Mouse (Mus musculus): ENCODE measurements at regions not wholly inside any gene's neighbourhood (a gene's known extent, or its start where the extent isn't known, plus 50 kb on each side); places are given as distances from the start of the nearest gene placed in this dataset.

DNA sequence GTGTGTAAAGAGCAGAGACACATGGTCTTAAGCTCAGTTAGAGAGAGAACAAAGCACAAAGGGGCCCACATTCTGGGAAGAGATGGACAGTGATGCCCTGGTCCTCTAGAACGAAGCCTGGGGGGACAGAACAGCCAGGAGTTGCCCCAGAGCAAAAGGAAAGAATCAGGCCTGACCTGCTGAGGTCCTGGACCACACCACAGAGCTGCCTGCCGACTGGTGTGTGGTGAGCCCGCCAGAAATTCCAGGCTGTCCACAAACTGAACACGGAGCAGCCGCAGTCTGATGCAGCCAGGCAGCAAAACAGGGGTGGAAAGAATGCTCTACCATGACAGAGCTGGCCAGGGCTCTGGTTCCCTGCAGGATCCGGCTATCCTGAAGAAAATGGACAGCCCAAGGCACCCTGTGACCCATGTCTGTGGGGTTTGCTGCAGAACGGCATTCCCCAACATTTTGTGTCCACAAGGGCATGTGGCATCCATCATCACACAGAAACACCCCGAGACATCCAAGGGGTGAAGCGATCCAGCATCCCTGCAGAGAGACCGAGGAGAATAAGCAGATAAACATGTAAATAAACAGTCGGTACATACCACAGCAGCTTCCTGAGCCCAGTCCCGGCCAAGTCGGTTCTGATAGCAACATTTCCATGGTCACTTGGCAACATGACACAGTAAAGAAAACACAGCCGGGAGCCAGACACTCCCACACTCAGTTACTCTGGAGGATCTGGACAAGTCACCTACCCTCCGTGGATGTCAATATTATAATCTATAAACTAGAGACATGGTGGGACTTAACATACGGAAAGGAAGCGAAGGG is 65.3 kb upstream of the Pomp start:
- Histone ChIP-seq H3K4me3 (ENCODE audit: insufficient read depth, low read length) (no peak overlapping the region), H3K4me1 (ENCODE audit: control insufficient read depth, insufficient read depth, low read length) (peaks cover 9% of the 10 kb centered on the region), H3K27ac (ENCODE audit: insufficient read depth, low read length) (no peak overlapping the region)
- TF ChIP-seq CTCF (IDR thresholded peaks at IDR 0.05; ENCODE audit: borderline replicate concordance, insufficient read depth, low read length) (no peak), POLR2A (IDR thresholded peaks at IDR 0.05; ENCODE audit: low read depth, low read length) (no peak)

DNA sequence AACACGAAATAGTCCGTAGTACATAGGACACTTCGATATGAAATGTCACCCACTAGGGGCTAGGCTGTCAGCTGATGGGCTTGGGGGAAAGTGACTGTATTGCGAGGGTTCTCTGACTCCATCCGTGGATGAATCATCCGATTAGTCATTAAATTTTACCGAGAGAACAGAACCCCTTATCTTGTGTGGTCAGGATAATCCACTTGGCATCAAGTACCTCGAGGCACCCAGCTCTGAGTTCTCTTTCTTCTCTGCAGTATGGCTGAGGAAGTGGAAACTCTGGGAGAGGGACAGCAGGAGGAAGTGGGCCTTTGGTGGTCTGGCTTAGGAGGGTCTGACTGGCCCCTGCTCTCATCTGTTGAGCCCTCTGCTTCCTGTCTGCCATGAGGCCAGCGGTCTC is 67.2 kb upstream of the Pomp start:
- no peak overlapping the region for H3K4me3 ChIP-seq (ENCODE audit: insufficient read depth, low read length)
- H3K4me1 ChIP-seq (ENCODE audit: control insufficient read depth, insufficient read depth, low read length), result peaks cover 21% of the 10 kb centered on the region
- no peak overlapping the region for H3K27ac ChIP-seq (ENCODE audit: insufficient read depth, low read length)
- no peak for TF ChIP-seq CTCF (IDR thresholded peaks at IDR 0.05; ENCODE audit: borderline replicate concordance, insufficient read depth, low read length)
- no peak for TF ChIP-seq POLR2A (IDR thresholded peaks at IDR 0.05; ENCODE audit: low read depth, low read length)

DNA sequence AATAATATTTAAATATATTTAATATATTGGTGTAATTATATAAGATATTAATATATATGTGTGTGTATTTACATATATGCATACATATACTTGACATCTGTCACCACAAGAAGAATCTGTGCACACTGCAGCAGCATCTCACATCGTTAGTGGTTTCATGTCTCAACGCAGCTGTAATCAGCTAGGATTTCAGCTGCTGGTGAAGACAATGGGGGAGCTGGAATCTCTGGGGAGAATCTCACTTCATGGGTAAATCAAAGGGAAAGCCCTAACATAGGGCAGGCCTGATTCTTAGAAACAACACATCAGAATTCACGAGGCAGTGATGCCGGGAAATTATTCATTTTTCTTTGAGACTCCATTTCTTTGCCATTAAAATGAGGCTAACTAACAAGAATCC is 66.8 kb upstream of the Flt1 start:
- peak overlapping the region; percentile 42; the same call in 1 of the 2 replicates for H3K27ac ChIP-seq (ENCODE audit: insufficient read depth, low read length)
- H3K4me1 ChIP-seq (ENCODE audit: control insufficient read depth, insufficient read depth, low read length), result peaks cover 21% of the 10 kb centered on the region
- H3K4me3 ChIP-seq (ENCODE audit: insufficient read depth, low read length), result no peak overlapping the region
- TF ChIP-seq CTCF (IDR thresholded peaks at IDR 0.05; ENCODE audit: borderline replicate concordance, insufficient read depth, low read length), result no peak

DNA sequence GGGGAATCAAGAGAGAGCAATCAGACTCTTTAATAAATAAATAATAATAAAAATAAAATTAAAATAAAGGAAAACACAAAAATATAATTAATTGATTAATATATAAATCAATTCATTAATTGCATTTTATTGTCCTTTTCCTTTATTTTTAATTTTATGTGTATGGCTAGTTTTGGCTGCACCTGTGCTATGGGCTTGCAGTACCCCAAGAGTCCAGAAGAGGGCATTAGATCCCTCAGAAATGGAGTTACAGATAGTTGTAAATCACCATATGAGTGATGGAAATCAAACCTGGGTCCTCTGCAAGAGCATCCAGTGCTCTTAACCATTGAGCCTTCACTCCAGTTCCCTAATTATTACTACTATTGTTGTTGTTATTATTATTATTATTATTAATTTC is 65.3 kb upstream of the Flt1 start:
- Histone ChIP-seq H3K4me3 (ENCODE audit: insufficient read depth, low read length) (no peak overlapping the region), H3K4me1 (ENCODE audit: control insufficient read depth, insufficient read depth, low read length) (peaks cover 30% of the 10 kb centered on the region), H3K27ac (ENCODE audit: insufficient read depth, low read length) (no peak overlapping the region)
- no peak for TF ChIP-seq POLR2A (IDR thresholded peaks at IDR 0.05; ENCODE audit: low read depth, low read length)
- no peak for TF ChIP-seq CTCF (IDR thresholded peaks at IDR 0.05; ENCODE audit: borderline replicate concordance, insufficient read depth, low read length)

DNA sequence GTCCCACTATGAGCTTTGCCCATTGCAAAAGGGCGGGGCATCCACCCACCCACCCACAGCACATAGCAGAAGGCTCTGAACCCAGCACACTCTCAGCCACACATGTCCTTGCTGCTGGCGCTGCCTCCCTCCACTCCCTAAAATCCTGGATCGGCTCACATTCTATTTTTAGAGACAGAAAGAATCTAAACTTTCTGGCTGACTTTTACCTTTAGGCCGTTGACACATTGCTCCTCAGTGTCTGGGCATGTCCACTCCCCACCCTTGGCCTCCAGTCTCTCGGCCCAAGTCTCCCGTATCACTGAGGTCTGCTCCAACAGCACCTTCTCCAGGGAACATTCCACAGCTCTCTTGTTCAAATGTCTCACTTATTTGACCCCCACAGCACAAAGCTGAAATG is 62.7 kb upstream of the Flt1 start:
- TF ChIP-seq CTCF (IDR thresholded peaks at IDR 0.05; ENCODE audit: borderline replicate concordance, insufficient read depth, low read length), result no peak
- no peak for TF ChIP-seq POLR2A (IDR thresholded peaks at IDR 0.05; ENCODE audit: low read depth, low read length)
- Histone ChIP-seq H3K27ac (ENCODE audit: insufficient read depth, low read length) (peak overlapping the region; percentile 75), H3K4me1 (ENCODE audit: control insufficient read depth, insufficient read depth, low read length) (peaks cover 24% of the 10 kb centered on the region), H3K4me3 (ENCODE audit: insufficient read depth, low read length) (no peak overlapping the region)

DNA sequence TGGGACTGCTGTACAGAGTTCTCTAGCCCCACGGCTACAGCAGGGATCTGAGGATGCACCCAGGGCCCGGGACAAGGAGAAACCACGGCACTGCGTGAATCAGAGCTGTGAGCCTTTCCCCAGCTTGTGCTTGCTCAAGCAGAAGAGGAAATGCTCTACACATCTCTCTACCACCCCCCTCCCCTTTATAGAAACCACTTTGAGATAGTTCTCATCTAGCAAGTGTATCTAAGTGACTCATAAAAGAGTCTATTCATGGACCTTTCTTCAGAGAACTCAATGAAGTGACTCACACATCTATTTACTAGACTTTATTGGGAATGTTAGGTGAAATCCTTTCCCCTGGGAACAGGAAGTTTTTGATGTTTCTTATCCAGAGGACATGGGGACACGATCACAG is 61.0 kb upstream of the Flt1 start:
- Histone ChIP-seq H3K27ac (ENCODE audit: insufficient read depth, low read length) (peak overlapping the region; percentile 51), H3K4me3 (ENCODE audit: insufficient read depth, low read length) (no peak overlapping the region), H3K4me1 (ENCODE audit: control insufficient read depth, insufficient read depth, low read length) (peaks cover 23% of the 10 kb centered on the region)
- no peak for TF ChIP-seq POLR2A (IDR thresholded peaks at IDR 0.05; ENCODE audit: low read depth, low read length)
- no peak for TF ChIP-seq CTCF (IDR thresholded peaks at IDR 0.05; ENCODE audit: borderline replicate concordance, insufficient read depth, low read length)

DNA sequence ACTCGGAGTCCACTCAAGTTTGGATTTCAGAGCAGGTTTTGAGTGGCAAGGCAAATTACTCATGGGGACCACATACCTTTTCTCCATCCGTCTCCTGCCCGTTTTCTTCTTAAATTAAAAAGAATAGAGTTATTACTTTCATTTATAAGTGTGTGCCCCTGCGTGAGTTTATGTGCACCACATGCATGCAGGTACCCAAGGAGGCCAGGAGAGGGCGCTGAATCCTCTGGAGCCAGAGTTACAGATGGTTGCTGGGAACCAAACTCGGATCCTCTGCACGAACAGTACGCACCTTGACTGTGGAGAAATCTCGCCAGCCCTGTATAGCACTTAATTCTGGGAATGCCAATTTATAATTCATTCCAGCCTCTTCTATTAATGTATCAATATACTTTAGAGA is 58.3 kb upstream of the Flt1 start:
- H3K4me3 ChIP-seq (ENCODE audit: insufficient read depth, low read length), result no peak overlapping the region
- TF ChIP-seq CTCF (IDR thresholded peaks at IDR 0.05; ENCODE audit: borderline replicate concordance, insufficient read depth, low read length) (no peak), POLR2A (IDR thresholded peaks at IDR 0.05; ENCODE audit: low read depth, low read length) (no peak)
- peaks cover 22% of the 10 kb centered on the region for H3K4me1 ChIP-seq (ENCODE audit: control insufficient read depth, insufficient read depth, low read length)
- no peak overlapping the region for H3K27ac ChIP-seq (ENCODE audit: insufficient read depth, low read length)

DNA sequence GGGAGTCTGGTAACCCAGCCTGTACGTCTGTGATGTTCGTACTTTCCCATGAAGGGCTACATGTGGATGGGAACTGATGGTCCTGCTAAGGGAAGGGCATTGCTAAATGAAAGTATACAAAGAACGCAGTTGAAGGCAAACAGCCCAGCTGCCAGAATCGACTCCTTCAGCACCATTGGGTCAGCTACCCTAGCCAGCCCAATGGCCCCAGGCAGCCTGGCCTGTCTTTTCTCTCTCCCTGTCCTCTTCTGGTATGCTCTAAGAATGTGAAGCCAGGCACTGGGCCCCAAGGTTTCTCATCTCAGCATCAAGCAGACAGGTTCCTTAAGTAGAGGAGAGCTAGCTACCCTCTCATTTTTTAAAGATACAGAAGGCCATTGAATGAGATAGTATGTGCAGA is 57.7 kb upstream of the Flt1 start:
- Histone ChIP-seq H3K27ac (ENCODE audit: insufficient read depth, low read length) (no peak overlapping the region), H3K4me1 (ENCODE audit: control insufficient read depth, insufficient read depth, low read length) (peaks cover 19% of the 10 kb centered on the region)
- TF ChIP-seq POLR2A (IDR thresholded peaks at IDR 0.05; ENCODE audit: low read depth, low read length), result no peak
- no peak for TF ChIP-seq CTCF (IDR thresholded peaks at IDR 0.05; ENCODE audit: borderline replicate concordance, insufficient read depth, low read length)

DNA sequence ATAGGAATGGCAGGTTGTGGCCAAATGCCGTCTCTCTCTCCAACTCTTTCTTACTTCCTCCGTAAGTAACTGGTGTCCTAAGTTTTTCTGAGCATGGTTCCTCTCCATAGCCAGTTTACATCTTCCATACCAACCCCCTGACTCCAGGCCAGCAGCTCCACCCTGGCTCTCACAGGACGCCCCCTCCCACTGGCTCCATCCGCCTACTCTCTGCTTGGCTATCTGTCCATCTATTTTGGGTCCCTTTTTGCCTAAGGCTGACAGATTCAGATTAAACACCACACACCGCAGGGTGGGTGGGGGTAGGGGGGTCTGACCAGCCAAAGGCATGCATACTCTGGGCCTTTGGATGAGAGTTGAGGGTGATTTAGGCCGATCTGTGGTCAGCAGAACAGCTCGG is 57.0 kb upstream of the Flt1 start:
- Histone ChIP-seq H3K4me3 (ENCODE audit: insufficient read depth, low read length) (no peak overlapping the region), H3K27ac (ENCODE audit: insufficient read depth, low read length) (no peak overlapping the region), H3K4me1 (ENCODE audit: control insufficient read depth, insufficient read depth, low read length) (peaks cover 18% of the 10 kb centered on the region)
- TF ChIP-seq POLR2A (IDR thresholded peaks at IDR 0.05; ENCODE audit: low read depth, low read length) (no peak), CTCF (IDR thresholded peaks at IDR 0.05; ENCODE audit: borderline replicate concordance, insufficient read depth, low read length) (no peak)

More for the DNA sequence above, 57.7 kb upstream of the Flt1 start:
- no peak overlapping the region for H3K4me3 ChIP-seq (ENCODE audit: insufficient read depth, low read length)

DNA sequence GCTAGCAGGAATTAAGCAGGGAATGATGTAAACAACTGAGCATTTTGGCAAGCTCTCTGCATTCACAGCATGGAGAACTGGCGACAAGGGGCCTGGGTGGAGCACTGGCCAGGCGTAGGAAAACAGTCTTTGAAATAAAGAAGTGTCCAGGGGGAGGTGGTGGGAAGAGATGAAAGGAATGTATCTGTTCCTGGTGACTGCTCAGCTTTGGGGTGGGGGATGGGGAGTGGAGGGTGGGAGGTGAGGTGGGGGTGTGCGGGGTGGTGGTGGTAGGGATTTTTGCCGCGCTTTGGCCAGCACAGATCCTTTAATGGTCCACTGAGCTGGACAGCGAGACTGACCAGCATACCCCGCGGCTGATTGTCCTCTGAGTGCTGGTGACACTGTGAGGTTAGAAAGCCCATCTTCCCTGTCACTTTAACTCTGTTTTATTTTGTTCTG is 56.5 kb upstream of the Flt1 start:
- TF ChIP-seq POLR2A (IDR thresholded peaks at IDR 0.05; ENCODE audit: low read depth, low read length) (no peak), CTCF (IDR thresholded peaks at IDR 0.05; ENCODE audit: borderline replicate concordance, insufficient read depth, low read length) (no peak)
- H3K27ac ChIP-seq (ENCODE audit: insufficient read depth, low read length), result no peak overlapping the region
- H3K4me1 ChIP-seq (ENCODE audit: control insufficient read depth, insufficient read depth, low read length), result peaks cover 18% of the 10 kb centered on the region
- no peak overlapping the region for H3K4me3 ChIP-seq (ENCODE audit: insufficient read depth, low read length)
